Mouse (Mus musculus): Measurements from ENCODE around the gene Spdef. TPM values are rescaled to one million over a fixed set of nuclear protein-coding genes. Genes with fewer than 3 reads are reported as not detected.
A peak's percentile ranks its signal among the peaks of the same experiment; 100 is the strongest.

The Spdef gene
- total RNA-seq, 2 experiments from 2014 or later, result 1.3 to 2.0 TPM

DNA sequence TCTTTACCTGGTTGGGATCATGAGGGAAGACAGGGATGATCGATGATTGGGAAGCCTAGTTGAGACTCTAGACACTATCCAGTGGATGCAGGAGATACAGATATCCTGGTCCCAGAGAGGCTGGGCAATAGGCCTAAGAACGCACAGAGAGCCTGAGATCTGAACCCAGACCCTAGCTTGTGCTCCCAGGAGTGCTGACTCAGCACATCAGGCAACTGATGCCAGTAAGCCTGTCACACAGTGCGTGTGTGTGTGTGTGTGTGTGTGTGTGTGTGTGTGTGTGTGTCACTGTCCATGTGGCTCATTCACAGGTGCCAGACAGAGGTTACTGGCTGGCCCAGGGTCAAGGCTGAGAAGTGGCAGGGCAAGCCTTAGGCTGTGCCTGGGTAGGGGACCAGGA, 3.9 kb upstream of the Spdef start:
- no peak for DNase-seq (ENCODE audit: extremely low spot score in 1 of 2, low spot score in 2 of 2)
- intact Hi-C loops (cut with DNase I), result no loop called here

DNA sequence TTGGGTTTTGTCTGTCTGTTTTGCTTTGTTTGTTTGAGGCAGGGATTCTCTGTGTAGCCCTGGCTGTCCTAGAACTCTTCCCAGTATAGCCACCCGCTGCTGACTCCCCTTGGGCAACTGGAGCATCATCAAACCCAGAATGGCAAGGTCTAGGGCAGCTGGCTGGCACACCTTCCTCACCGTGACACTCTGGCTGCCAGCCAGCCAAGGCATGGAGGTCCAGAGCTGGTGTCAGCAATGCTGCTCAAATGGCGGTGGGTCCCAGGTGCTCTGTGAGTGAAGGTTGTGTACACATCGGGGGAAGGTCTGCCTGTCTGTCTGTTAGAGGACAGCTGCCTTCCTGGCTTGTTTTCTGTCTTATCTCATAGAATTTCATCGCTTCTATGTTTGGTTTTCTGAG, 3.4 kb upstream of the Spdef start:
- intact Hi-C loops (cut with DNase I), result no loop called here
- DNase-seq (ENCODE audit: extremely low spot score in 1 of 2, low spot score in 2 of 2), result no peak

DNA sequence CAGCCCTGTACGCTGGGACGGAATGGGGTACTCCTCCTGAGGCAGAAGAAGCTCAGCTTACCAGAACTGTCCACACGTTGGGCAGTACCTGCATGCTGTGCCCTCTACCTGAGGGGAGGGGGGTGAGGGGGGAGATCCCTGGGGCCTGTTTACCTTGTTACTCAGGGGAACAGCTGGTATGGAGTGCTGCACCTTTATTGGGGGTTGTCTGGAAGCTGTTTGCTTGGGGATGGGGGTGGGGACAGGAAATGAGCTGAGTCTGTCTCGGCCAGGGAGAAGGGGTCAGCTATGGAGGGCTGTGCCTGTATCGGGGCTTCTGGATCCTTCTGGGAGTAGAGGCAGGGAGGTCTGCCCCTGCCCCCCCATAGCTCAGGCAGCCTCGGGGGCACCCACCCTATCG, 2.2 kb downstream of the Spdef start:
- intact Hi-C loops (cut with DNase I), result no loop called here
- no peak for DNase-seq (ENCODE audit: extremely low spot score in 1 of 2, low spot score in 2 of 2)

DNA sequence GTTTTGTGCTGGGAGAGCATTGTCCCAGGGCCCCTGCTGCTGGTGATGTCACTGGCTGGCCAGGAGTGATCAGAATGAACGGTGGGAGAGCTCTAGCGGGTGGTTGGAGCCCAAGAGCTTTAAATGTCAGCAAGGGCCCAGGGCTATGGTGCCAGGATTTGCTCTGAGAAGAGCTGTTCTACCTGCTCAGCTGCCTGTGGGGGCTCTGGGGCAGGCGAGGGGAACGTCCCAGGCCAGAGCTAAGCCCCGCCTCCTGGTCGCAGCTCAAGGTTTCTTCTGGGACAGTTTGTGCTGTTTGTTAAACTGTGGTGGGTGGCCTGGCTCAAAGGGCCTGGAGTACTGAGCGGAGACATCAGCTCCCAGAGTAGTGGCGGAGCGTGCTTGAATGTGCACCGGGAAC, 3.3 kb downstream of the Spdef start:
- intact Hi-C loops (cut with DNase I), result no loop called here
- DNase-seq (ENCODE audit: extremely low spot score in 1 of 2, low spot score in 2 of 2), result no peak

DNA sequence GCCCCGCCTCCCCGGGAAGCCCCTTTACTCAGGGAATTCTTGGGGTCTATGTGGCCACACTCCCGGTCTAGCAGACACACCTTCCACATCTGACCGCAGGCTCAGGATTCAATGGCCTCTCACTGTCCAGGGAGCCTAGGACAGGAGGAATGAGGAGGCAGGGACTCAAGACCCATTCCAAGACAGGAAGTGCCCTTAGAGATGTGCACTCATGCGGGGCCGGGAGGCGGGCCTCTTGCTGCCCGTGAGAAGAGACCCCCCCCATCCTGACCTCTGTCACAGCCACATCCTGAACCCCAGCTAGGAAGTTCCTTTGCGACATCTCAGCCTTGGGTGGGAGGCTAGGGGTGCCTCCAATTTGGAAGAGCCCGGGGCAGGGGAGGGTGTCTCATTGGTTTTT, 3.7 kb downstream of the Spdef start:
- intact Hi-C loops (cut with DNase I), result no loop called here
- DNase-seq (ENCODE audit: extremely low spot score in 1 of 2, low spot score in 2 of 2), result no peak

DNA sequence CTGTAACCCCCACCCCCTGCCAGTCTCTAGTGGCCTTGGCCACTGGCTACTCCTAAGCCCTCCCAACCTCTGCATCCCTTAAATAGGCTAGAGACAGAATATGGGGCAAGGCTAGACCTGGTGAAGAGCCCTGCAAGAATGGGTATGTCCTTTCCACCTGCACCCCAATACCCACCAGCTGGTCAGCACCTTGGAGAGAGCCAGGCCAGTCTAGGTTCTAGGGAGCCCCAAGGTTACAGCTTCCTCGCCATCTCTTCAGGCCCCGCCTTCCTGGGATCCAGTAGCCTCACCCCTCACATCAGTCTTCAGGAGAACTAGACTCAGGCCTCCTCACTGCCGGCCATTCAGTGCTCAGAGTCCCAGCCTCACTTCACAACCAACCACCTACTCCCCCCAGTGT, 4.4 kb downstream of the Spdef start:
- intact Hi-C loops (cut with DNase I), result no loop called here

DNA sequence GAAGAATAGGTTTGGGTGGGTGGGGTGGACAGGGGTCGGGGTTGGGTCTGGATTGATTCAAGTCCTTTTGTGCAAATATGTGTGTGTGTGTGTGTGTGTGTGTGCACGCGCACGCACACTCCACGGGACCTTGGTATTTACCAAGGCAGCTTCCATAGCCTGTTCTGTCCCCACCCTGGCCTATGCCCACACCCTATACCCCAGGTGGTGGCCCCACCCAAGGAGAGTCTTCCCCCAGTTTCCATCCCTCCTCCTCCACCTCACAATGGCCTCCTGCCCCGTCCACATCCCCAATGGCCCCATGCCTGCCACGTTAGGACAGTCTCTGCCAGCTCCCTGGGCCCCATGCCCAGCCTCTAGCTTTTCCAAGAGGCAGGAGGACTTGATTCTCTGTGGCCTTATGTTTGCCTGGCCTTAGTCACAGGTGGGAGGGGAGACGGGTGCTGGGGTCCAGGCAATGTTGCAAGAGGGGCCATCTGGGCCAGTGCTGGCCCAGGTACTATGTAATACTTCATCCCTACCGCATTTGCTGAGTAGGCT, 7.6 kb downstream of the Spdef start:
- intact Hi-C loops (cut with DNase I), result no loop called here
- DNase-seq (ENCODE audit: extremely low spot score in 1 of 2, low spot score in 2 of 2), result no peak

More for the DNA sequence above, 4.4 kb downstream of the Spdef start:
- no peak for DNase-seq (ENCODE audit: extremely low spot score in 1 of 2, low spot score in 2 of 2)

DNA sequence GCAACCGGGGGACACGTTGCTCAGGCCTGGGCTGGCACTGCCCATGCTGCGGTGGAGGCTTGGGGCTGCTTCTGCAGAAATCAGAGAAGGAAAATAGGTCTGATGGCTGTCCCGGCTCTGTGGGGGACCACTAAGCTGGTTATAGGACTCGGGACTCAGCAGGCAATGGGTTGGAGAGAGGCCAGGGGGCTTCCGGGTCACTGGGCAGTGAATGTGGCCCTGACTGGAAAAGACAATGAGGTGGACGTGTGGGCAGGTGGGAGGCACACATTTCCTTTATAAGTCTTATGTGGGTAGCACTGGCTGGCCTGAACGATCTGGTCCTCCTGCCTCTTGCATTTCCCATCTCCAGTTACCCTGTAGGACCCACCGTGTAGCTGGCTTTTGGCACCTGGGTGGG, 8.4 kb downstream of the Spdef start:
- intact Hi-C loops (cut with DNase I), result no loop called here
- DNase-seq (ENCODE audit: extremely low spot score in 1 of 2, low spot score in 2 of 2), result no peak

DNA sequence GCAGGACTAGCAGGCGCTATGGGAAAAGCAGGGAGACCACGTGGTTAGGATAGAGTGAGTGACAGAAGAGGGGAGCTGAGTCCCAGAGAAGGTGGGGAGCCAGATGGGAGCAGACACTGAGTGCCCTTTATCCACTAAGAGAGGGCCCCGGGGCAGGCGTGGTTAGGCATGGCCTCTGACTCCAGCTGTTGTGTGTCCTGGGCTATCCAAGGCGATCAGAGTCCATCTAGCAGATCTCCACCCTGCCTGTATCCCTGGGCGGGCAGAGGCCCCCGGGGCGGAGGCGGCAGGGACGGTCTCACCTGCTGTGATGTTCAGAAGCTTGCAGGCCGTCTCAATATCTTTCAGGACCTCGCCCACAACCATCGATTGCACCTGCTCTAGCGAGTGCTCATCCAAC, 9.1 kb downstream of the Spdef start:
- intact Hi-C loops (cut with DNase I), result loop anchor here (5.0 kb wide), 1 partner anchor 187 kb away; no protein-coding TSS in a partner anchor
- no peak for DNase-seq (ENCODE audit: extremely low spot score in 1 of 2, low spot score in 2 of 2)

DNA sequence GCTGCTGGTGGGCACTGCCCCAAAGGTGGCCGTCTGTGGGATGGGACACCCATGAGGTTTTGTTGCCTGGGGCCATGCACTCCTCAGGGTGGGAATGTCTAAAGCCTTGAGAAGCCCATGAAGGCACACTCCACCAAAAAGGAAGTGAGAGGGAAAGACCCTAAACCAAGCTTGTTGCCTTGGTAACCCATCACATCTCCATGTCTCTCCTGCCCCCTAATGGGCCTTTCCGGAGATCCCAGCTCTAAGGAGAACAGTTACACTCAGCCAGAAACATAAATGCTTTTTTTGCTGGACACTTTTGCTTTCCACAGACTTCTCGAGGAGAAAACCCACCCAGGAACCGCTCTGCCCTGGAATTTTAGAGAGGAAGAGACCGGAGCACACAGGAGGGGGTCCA, 10.5 kb downstream of the Spdef start:
- DNase-seq (ENCODE audit: extremely low spot score in 1 of 2, low spot score in 2 of 2), result peak; percentile 61
- intact Hi-C loops (cut with DNase I), result loop anchor here (5.0 kb wide), 1 partner anchor 186 kb away; no protein-coding TSS in a partner anchor

DNA sequence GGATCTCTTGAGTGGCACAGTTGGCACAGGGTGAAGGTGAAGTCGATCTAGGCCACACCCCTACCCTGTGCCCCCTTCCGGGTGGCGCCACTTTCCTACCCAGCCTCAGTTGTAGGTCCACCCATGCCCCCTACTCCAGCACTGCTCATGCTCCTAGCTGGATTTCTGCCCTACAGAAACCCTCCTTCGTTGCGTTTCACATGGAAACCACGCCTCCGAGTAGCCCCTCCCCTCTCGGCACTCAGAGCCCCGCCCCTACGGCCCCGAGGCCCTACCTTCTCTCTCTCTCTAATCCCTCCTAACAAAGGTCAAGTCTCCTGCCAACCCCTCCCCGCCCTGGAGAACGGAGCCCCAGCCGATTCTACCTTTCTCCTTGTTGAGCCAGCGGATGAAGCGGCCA, 12.0 kb downstream of the Spdef start:
- DNase-seq (ENCODE audit: extremely low spot score in 1 of 2, low spot score in 2 of 2), result peak in 1 of 2 experiments; percentile 50
- intact Hi-C loops (cut with DNase I), result loop anchor here (5.0 kb wide), 1 partner anchor 185 kb away; no protein-coding TSS in a partner anchor

DNA sequence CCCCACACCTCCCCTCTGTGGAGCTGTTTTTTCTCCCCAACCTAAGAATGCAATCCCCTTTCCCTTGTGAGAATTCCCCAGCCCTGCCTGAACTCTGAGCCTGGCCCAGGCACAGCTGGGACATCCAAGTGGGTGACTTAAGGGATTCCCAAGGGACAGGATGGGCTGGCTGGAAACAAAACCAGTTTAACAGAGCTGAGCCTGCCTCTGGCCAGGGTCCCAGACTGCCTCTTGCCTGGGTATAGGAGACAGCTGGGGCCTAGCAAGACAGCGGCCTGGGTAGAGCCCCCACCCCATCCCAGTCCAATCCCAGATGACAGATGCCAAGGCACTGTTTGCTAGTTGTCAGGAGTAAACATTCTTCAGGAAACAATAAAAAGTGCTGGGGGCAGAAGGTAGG, 15.9 kb downstream of the Spdef start:
- intact Hi-C loops (cut with DNase I), result no loop called here
- no peak for DNase-seq (ENCODE audit: extremely low spot score in 1 of 2, low spot score in 2 of 2)

DNA sequence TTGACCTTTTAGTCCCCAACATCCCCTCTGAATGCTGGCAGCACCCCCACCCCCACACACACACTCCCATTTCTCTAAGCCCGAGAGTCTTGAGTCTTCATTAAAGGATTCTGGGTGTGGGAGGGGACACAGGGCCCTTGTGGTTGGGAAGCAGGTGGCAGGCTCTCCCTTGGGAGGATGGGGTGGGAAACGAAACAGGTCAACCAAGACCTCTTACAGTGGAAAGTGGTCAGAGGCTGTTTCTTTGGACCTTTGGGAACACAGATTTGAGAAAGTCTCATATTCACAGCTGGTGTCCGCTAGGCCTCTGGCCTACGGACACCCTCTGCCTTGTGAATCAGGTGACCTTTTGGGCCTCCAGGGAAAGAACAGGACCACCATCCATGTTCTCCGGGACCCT, 19.1 kb downstream of the Spdef start:
- DNase-seq (ENCODE audit: extremely low spot score in 1 of 2, low spot score in 2 of 2), result no peak
- intact Hi-C loops (cut with DNase I), result no loop called here

DNA sequence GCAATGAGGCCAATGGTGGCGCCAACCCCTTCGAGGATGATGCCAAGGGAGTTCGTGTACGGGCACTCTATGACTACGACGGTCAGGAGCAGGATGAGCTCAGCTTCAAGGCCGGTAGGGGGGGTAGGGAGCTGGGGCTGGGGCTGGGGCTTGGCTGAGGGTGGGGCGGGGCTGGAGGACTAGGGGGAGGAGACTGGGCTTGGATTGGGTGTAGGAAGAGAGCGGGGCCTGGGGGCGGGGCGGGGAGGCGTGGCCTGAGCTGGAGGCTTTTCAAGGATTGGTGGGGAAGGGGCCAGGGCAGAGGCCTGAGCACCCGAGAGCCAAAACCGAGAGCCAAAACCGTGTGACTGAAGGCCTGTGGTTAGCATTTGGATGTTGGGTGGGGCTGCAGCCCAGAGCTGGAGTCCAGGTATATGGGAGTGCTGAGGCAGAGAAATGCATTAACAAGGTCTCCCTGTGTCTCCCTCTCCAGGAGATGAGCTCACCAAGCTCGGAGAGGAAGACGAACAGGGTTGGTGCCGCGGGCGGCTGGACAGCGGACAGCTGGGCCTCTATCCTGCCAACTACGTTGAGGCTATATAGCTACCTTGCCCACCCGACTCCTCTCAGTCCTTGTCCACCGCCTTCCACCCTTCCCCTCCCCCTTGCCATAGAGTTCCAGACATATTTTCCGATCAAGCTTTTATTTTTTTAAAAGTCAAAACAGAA, 20.6 kb downstream of the Spdef start:
- peak in 1 of 2 experiments; percentile 90 for DNase-seq (ENCODE audit: extremely low spot score in 1 of 2, low spot score in 2 of 2)
- intact Hi-C loops (cut with DNase I), result no loop called here

DNA sequence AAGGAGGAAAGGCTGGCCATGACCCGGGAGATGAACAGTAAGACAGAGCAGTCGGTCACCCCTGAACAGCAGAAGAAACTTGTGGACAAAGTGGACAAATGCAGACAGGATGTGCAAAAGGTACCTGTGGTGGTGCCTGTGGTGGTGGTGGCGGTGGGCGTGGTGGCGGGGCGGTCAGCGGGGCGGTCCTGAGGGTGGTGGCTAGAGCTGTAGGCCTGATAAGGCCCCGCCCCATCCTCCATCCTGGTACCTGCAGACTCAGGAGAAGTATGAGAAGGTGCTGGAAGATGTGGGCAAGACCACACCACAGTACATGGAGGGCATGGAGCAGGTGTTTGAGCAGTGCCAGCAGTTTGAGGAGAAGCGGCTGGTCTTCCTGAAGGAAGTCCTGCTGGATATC, 23.1 kb downstream of the Spdef start:
- DNase-seq (ENCODE audit: extremely low spot score in 1 of 2, low spot score in 2 of 2), result no peak
- intact Hi-C loops (cut with DNase I), result no loop called here

DNA sequence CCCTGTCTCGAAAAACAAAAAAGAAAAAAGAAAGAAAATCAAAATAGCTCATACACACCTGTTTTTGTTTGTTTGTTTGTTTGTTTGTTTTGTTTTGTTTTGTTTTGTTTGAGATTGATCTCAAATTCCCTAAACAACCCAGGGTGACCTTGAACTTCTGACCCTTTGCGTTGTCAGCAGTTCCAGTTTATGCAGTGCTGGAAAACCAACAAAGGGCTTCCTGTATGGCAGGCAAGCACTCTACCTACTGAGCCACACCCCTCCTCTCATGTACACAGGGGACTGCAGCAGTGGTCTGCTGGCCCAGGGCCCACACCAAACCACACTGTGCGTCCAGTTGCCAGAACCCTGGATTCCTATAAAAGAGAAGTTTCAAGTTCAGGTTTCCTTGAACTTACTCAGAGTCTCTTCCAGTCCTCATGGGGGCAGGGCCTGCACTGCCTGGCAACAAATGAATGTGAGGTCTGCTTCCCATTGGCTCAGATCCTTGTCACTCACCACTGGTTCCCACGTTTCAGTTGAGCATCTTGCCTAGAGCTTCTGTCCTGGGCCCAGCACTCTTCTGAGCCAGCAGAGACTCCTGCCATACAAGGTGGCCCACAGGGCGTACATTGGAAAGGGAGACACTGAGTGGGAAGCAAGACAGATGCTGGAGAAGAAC, 24.7 kb downstream of the Spdef start:
- peak in 1 of 2 experiments; percentile 62 for DNase-seq (ENCODE audit: extremely low spot score in 1 of 2, low spot score in 2 of 2)
- intact Hi-C loops (cut with DNase I), result no loop called here

DNA sequence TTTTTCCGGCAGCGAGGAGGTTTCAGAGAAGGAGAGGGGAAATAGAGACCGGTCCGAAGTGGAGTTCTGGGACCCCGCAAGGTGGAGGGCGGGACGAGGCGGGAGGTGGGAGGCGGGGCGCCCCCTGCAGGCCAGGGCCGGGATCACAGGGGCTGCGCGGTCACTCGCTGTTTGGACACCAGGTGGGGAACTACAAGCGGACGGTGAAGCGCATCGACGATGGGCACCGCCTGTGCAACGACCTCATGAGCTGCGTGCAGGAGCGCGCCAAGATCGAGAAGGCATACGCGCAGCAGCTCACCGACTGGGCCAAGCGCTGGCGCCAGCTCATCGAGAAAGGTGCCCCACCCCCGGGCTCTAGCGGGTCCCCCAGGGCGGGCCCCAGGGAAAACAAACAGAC, 26.2 kb downstream of the Spdef start:
- intact Hi-C loops (cut with DNase I), result no loop called here
- DNase-seq (ENCODE audit: extremely low spot score in 1 of 2, low spot score in 2 of 2), result peak in 1 of 2 experiments; percentile 66

DNA sequence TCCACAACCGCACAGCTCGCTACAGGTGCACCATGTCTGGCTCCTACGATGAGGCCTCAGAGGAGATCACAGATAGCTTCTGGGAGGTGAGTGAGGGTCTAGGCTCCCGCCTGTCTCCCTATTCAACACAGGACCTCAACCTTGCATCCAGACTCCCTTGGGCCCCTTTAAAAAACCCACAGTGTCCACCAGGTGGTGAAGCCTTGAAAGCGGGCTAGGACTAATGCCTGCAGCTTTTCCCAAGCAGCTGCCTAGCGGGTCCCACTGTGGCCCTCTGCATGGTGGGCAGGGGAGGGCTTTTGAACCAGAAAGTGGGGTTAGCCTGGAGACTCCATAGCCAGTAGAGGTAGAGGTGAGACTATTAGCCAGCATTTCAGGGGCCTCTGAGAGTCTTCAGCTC, 26.9 kb downstream of the Spdef start:
- intact Hi-C loops (cut with DNase I), result no loop called here
- DNase-seq (ENCODE audit: extremely low spot score in 1 of 2, low spot score in 2 of 2), result no peak

DNA sequence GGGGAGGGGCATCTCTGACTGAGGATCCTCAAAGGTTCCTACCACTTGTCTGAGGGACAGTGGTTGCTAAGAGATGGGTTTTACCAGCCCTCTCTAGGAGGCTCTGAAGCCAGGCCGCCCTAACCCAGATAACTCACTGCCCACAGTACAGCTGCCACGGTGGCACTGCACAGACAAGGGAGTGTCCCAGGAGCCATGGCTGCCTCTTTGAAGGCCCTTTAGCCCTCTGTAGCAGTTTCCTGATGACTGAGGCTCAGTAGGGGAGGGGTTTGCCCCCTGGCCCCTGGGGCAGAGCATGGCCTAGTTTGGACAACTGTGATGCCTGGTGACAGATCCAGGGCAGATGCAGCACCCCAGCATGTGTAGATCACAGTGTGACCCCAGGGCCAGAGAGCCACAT, 27.9 kb downstream of the Spdef start:
- intact Hi-C loops (cut with DNase I), result no loop called here
- DNase-seq (ENCODE audit: extremely low spot score in 1 of 2, low spot score in 2 of 2), result peak in 1 of 2 experiments; percentile 44

DNA sequence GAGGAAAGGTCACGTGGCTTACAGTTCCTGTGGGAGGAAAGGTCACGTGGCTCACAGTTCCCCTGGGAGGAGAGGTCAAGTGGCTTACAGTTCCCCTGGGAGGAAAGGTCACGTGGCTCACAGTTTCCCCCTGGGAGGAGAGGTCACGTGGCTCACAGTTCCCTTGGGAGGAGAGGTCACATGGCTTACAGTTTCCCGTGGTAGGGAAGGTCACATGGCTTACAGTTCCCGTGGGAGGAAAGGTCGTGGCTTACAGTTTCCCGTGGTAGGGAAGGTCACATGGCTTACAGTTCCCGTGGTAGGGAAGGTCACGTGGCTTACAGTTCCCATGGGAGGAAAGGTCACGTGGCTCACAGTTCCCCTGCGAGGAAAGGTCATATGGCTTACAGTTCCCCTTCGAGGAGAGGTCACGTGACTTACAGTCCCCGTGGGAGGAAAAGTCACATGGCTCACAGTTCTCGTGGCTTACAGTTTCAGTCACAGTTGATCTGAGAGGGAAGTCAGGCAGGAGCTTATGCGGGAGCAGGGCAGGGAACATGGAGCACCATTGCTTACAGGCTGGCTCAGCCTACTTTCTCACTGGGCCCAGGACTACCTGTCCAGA, 29.0 kb downstream of the Spdef start:
- DNase-seq (ENCODE audit: extremely low spot score in 1 of 2, low spot score in 2 of 2), result no peak
- intact Hi-C loops (cut with DNase I), result no loop called here
